Mouse (Mus musculus): ENCODE results near the gene Ccr10. TPM values are rescaled to one million over a fixed set of nuclear protein-coding genes. Genes with fewer than 3 reads are reported as not detected.
"Not testable (repeated sequence)": the region's sequence is repeated elsewhere in the genome, so short reads cannot be mapped to it uniquely, and the experiment has no call there.

Gene Ccr10
- polyA plus RNA-seq, 1 experiment from 2014 or later, result 0.10 TPM

GRCm38 (mm10) chr11:101125008-101125407 lies 50.2 kb downstream of the Ccr10 start:
- not testable (repeated sequence) for H3K9me3 ChIP-seq
- H3K36me3 ChIP-seq, result peaks cover 51% of the 10 kb centered on the region

GRCm38 (mm10) chr11:101124494-101124893 lies 50.7 kb downstream of the Ccr10 start:
- H3K4me3 ChIP-seq; H3K27ac ChIP-seq (replicated peaks); H3K9me3 ChIP-seq; H3K4me2 ChIP-seq (replicated peaks); H3K27me3 ChIP-seq; H3K9ac ChIP-seq (replicated peaks); ATAC-seq (ENCODE audit: low FRiP score, low read depth): not testable (repeated sequence)
- peaks cover 51% of the 10 kb centered on the region for H3K36me3 ChIP-seq
- 94% methylated on average over 8 of the region's 8 CpGs for WGBS
- peaks cover 10% of the 10 kb centered on the region for H3K4me1 ChIP-seq

More at GRCm38 (mm10) chr11:101125008-101125407, 50.2 kb downstream of the Ccr10 start:
- peaks cover 10% of the 10 kb centered on the region for H3K4me1 ChIP-seq
- not testable (repeated sequence) for H3K4me2 ChIP-seq (replicated peaks); H3K27ac ChIP-seq (replicated peaks); H3K4me3 ChIP-seq; ATAC-seq (ENCODE audit: low FRiP score, low read depth); H3K9ac ChIP-seq (replicated peaks); H3K27me3 ChIP-seq
- 96% methylated on average over 9 of the region's 9 CpGs for WGBS

Small RNA genes within 50 kb of the gene (microRNA-seq; reads per million reads assigned to microRNA genes)
- gene Gm27626, result not detected

Other genes starting within 250 kb of the Ccr10 start
- 31.7 and 35.0 TPM in 2 replicates for gene Stat3, start 235.9 kb downstream of the Ccr10 start, polyA plus RNA-seq (2016; fragmentation: Nextera tagmentation; extraction: Ambion mirVana)
- 41.8 and 51.0 TPM in 2 replicates for gene Cavin1, start 204.6 kb downstream of the Ccr10 start, polyA plus RNA-seq (2016; fragmentation: Nextera tagmentation; extraction: Ambion mirVana)
- gene Atp6v0a1, start 166.0 kb downstream of the Ccr10 start, polyA plus RNA-seq (2016; fragmentation: Nextera tagmentation; extraction: Ambion mirVana), result 65.6 and 67.5 TPM in 2 replicates
- gene Naglu, start 105.4 kb downstream of the Ccr10 start, polyA plus RNA-seq (2016; fragmentation: Nextera tagmentation; extraction: Ambion mirVana), result 10.9 and 11.1 TPM in 2 replicates
- gene Hsd17b1, start 97.0 kb downstream of the Ccr10 start, polyA plus RNA-seq (2016; fragmentation: Nextera tagmentation; extraction: Ambion mirVana), result 0.22 and 0.31 TPM in 2 replicates
- gene Coasy, start 92.9 kb downstream of the Ccr10 start, polyA plus RNA-seq (2016; fragmentation: Nextera tagmentation; extraction: Ambion mirVana), result 51.7 and 53.9 TPM in 2 replicates
- gene Mlx, start 88.2 kb downstream of the Ccr10 start, polyA plus RNA-seq (2016; fragmentation: Nextera tagmentation; extraction: Ambion mirVana), result 49.2 and 60.5 TPM in 2 replicates
- gene Psmc3ip, start 80.0 kb downstream of the Ccr10 start, polyA plus RNA-seq (2016; fragmentation: Nextera tagmentation; extraction: Ambion mirVana), result 41.7 and 42.4 TPM in 2 replicates
- 21.8 and 23.1 TPM in 2 replicates for gene Retreg3, start 55.5 kb downstream of the Ccr10 start, polyA plus RNA-seq (2016; fragmentation: Nextera tagmentation; extraction: Ambion mirVana)
- 96.3 and 97.4 TPM in 2 replicates for gene Tubg1, start 55.5 kb downstream of the Ccr10 start, polyA plus RNA-seq (2016; fragmentation: Nextera tagmentation; extraction: Ambion mirVana)
- 9.0 and 10.3 TPM in 2 replicates for gene Tubg2, start 19.5 kb downstream of the Ccr10 start, polyA plus RNA-seq (2016; fragmentation: Nextera tagmentation; extraction: Ambion mirVana)
- 0.74 and 0.94 TPM in 2 replicates for gene Cntnap1, start 4.9 kb downstream of the Ccr10 start, polyA plus RNA-seq (2016; fragmentation: Nextera tagmentation; extraction: Ambion mirVana)
- 12.3 and 12.6 TPM in 2 replicates for gene Plekhh3, start 4.1 kb downstream of the Ccr10 start, polyA plus RNA-seq (2016; fragmentation: Nextera tagmentation; extraction: Ambion mirVana)
- gene Ezh1, start 51.0 kb upstream of the Ccr10 start, polyA plus RNA-seq (2016; fragmentation: Nextera tagmentation; extraction: Ambion mirVana), result 12.6 and 14.4 TPM in 2 replicates
- gene Ramp2, start 70.6 kb upstream of the Ccr10 start, polyA plus RNA-seq (2016; fragmentation: Nextera tagmentation; extraction: Ambion mirVana), result 70.3 and 76.3 TPM in 2 replicates
- 101 and 102 TPM in 2 replicates for gene Vps25, start 78.3 kb upstream of the Ccr10 start, polyA plus RNA-seq (2016; fragmentation: Nextera tagmentation; extraction: Ambion mirVana)
- 7.8 and 10.2 TPM in 2 replicates for gene Wnk4, start 85.1 kb upstream of the Ccr10 start, polyA plus RNA-seq (2016; fragmentation: Nextera tagmentation; extraction: Ambion mirVana)
- 1.3 and 1.6 TPM in 2 replicates for gene Cntd1, start 103.6 kb upstream of the Ccr10 start, polyA plus RNA-seq (2016; fragmentation: Nextera tagmentation; extraction: Ambion mirVana)
- 196 and 198 TPM in 2 replicates for gene Coa3, start 103.7 kb upstream of the Ccr10 start, polyA plus RNA-seq (2016; fragmentation: Nextera tagmentation; extraction: Ambion mirVana)
- gene Becn1, start 126.8 kb upstream of the Ccr10 start, polyA plus RNA-seq (2016; fragmentation: Nextera tagmentation; extraction: Ambion mirVana), result 162 and 173 TPM in 2 replicates
- gene Psme3, start 140.8 kb upstream of the Ccr10 start, polyA plus RNA-seq (2016; fragmentation: Nextera tagmentation; extraction: Ambion mirVana), result 163 and 180 TPM in 2 replicates
- gene Aoc2, start 149.6 kb upstream of the Ccr10 start, polyA plus RNA-seq (2016; fragmentation: Nextera tagmentation; extraction: Ambion mirVana), result 2.1 and 3.1 TPM in 2 replicates
- gene Aoc3, start 155.2 kb upstream of the Ccr10 start, polyA plus RNA-seq (2016; fragmentation: Nextera tagmentation; extraction: Ambion mirVana), result not detected in 2 replicates
- not detected in 2 replicates for gene G6pc, start 192.1 kb upstream of the Ccr10 start, polyA plus RNA-seq (2016; fragmentation: Nextera tagmentation; extraction: Ambion mirVana)
- 90.8 and 91.0 TPM in 2 replicates for gene Aarsd1, start 242.2 kb upstream of the Ccr10 start, polyA plus RNA-seq (2016; fragmentation: Nextera tagmentation; extraction: Ambion mirVana)
- 5.6 and 7.8 TPM in 2 replicates for gene Gm27029, start 249.4 kb upstream of the Ccr10 start, polyA plus RNA-seq (2016; fragmentation: Nextera tagmentation; extraction: Ambion mirVana)
- 27.0 and 30.2 TPM in 2 replicates for gene Rundc1, start 249.6 kb upstream of the Ccr10 start, polyA plus RNA-seq (2016; fragmentation: Nextera tagmentation; extraction: Ambion mirVana)
- 2.3 and 3.1 TPM in 2 replicates for gene Ptges3l, start 249.9 kb upstream of the Ccr10 start, polyA plus RNA-seq (2016; fragmentation: Nextera tagmentation; extraction: Ambion mirVana)

Measured in midbrain, embryonic 12.5 days (tissue).